Mouse (Mus musculus): ENCODE results near the gene Tfap2a. TPM values are rescaled to one million over a fixed set of nuclear protein-coding genes. Genes with fewer than 3 reads are reported as not detected.

Tfap2a gene
- polyA plus RNA-seq, 1 experiment from 2014 or later: 2.4 TPM

- Histone ChIP-seq H3K27me3 (ENCODE audit: insufficient read depth, low read length) (no peaks in the 10 kb centered on the region), H3K4me1 (ENCODE audit: insufficient read depth, low read length) (no peaks in the 10 kb centered on the region), H3K9ac (replicated peaks; ENCODE audit: low read length) (no peak overlapping the region), H3K27ac (ENCODE audit: low read length) (no peak overlapping the region), H3K9me3 (ENCODE audit: low read length) (no peaks in the 10 kb centered on the region), H3K4me2 (replicated peaks; ENCODE audit: low read depth, low read length) (no peak overlapping the region), H3K4me3 (ENCODE audit: low read length) (no peak overlapping the region), H3K36me3 (ENCODE audit: insufficient read depth, low read length) (no peaks in the 10 kb centered on the region)
- 78% methylated on average over 3 of the region's 3 CpGs for WGBS
- no peak for ATAC-seq (ENCODE audit: low FRiP score, low TSS enrichment)
Measured at GRCm38 (mm10) chr13:40685790-40686189, 52.4 kb downstream of the Tfap2a start.

GRCm38 (mm10) chr13:40676730-40677129 is 61.4 kb downstream of the Tfap2a start:
- H3K27ac ChIP-seq (ENCODE audit: low read length): no peak overlapping the region
- no peaks in the 10 kb centered on the region for H3K36me3 ChIP-seq (ENCODE audit: insufficient read depth, low read length)
- H3K4me2 ChIP-seq (replicated peaks; ENCODE audit: low read depth, low read length): no peak overlapping the region
- H3K9ac ChIP-seq (replicated peaks; ENCODE audit: low read length): no peak overlapping the region
- no peaks in the 10 kb centered on the region for H3K27me3 ChIP-seq (ENCODE audit: insufficient read depth, low read length)
- H3K4me1 ChIP-seq (ENCODE audit: insufficient read depth, low read length): no peaks in the 10 kb centered on the region
- ATAC-seq (ENCODE audit: low FRiP score, low TSS enrichment): no peak
- no peaks in the 10 kb centered on the region for H3K9me3 ChIP-seq (ENCODE audit: low read length)
- H3K4me3 ChIP-seq (ENCODE audit: low read length): no peak overlapping the region
- 42% methylated on average over 4 of the region's 4 CpGs for WGBS

Other genes with a start within 250 kb of the Tfap2a start
- gene Gcnt2, start 121.4 kb upstream of the Tfap2a start, polyA plus RNA-seq (2015; fragmentation: Nextera tagmentation; extraction: Ambion mirVana): 5.9 and 8.0 TPM in 2 replicates